Mouse (Mus musculus): ENCODE results near the gene 4933405L10Rik.

The 4933405L10Rik gene

DNA sequence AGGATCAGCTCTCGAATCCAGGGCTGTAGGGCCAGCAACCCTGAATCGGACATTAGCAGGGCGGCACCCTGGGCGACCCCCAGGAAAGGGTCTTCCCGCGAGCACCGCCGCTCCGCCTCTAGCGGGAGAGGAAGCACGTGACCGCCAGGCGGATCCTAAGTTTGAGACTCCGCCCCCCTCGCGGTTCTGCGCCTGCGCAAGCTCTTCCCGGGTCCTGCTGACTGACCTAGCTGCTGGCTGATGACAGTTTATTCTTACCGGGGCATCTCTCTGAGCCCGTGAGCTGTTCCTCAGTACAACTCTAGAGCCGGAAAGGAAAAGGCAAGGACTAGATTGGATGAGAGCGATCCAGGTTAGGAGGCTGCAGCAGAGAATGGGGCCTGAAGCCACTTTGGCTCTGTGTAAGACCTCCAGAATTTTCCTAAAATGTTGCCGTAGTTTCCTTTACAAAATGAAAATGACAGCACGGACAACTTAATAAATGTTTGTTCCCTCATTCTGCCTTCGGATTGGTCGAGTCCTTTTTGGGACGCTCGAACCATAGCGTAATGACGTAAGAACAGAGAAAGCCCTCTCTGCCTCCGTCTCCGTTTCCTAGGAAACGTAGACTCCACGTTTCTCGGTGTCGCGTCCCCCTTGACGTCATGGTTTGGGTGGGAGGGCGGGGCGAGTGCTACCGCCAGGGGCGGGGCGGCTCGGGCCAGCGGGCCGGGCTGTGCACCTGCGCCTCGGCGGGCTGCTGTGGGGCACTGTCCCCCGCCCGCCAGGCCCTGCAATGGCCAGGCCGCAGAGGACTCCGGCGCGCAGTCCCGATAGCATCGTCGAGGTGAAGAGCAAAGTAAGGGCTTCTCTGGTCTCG lies 6.3 kb upstream of the 4933405L10Rik start, which contains the start of the genes Acd and Pard6a:
TSS of gene Acd (minus strand) at position 137 of the 859 bp plus-strand sequence.
TSS of gene Pard6a (plus strand) at position 183 of the 859 bp plus-strand sequence.
- DNase-seq (ENCODE audit: low spot score), result peak; percentile 88

DNA sequence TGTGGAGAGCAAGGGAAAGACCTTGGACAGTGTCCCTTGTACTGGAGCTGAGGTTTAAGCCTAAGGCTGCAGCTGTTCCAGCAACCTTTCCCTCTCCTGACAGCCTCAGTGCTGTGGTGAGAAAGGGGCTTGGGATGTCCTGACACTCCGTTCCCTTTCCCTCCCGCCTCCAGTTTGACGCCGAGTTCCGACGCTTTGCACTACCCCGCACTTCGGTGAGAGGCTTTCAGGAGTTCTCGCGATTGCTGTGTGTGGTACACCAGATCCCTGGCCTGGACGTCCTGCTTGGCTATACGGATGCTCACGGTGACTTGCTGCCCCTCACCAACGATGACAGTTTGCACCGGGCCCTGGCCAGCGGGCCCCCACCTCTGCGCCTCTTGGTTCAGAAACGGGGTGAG lies 5.5 kb upstream of the 4933405L10Rik start:
- DNase-seq (ENCODE audit: low spot score), result no peak

DNA sequence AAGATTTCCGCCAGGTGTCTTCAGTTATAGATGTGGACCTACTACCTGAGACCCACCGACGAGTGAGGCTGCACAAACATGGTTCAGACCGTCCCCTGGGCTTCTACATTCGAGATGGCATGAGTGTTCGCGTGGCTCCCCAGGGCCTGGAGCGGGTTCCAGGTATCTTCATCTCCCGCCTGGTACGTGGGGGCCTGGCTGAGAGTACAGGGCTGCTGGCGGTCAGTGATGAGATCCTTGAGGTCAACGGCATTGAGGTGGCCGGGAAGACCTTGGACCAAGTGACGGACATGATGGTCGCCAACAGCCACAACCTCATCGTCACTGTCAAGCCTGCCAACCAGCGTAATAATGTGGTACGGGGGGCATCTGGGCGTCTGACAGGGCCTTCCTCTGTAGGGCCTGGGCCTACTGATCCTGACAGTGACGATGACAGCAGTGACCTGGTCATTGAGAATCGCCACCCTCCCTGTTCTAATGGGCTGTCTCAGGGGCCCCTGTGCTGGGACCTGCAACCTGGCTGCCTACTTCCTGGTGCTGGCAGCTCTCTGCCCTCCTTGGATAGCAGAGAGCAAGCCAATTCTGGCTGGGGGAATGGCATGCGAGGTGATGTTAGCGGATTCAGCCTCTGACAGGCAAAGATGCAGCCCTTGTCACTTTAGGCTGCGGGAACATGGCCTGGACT lies 4.6 kb upstream of the 4933405L10Rik start:
- no peak for DNase-seq (ENCODE audit: low spot score)

GRCm38 (mm10) chr8:105704146-105704812 lies 3.2 kb upstream of the 4933405L10Rik start:
- DNase-seq (ENCODE audit: low spot score), result no peak

- DNase-seq (ENCODE audit: low spot score), result no peak
These were observed 2.5 kb upstream of the 4933405L10Rik start for GRCm38 (mm10) chr8:105704955-105705354.

- DNase-seq (ENCODE audit: low spot score), result no peak
These were observed 1.0 kb upstream of the 4933405L10Rik start for GRCm38 (mm10) chr8:105706426-105706825.

GRCm38 (mm10) chr8:105708675-105709074 lies 1.2 kb downstream of the 4933405L10Rik start:
- DNase-seq (ENCODE audit: low spot score), result no peak

DNA sequence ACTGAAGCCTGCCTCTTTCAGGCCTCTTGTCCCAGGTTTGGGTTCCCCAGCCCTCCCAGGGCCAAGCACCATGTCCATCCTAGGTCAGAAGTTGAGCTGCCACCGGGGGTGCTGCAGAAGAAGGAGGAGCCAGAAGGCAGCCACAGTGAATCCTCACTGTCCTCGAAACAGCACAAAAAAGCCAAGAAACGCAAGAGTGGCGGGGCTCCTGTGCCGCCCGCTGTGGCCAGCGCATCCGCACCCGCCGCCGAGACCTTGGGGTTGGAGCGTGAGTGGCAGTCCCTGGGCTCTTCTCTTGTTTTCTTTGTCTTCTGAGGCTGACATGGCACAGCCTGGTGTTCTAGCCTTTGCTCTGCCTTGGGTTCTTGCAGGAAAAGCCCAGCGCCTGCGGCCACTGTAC lies 1.9 kb downstream of the 4933405L10Rik start:
- no peak for DNase-seq (ENCODE audit: low spot score)

GRCm38 (mm10) chr8:105712286-105712685 lies 4.8 kb downstream of the 4933405L10Rik start:
- no peak for DNase-seq (ENCODE audit: low spot score)

DNA sequence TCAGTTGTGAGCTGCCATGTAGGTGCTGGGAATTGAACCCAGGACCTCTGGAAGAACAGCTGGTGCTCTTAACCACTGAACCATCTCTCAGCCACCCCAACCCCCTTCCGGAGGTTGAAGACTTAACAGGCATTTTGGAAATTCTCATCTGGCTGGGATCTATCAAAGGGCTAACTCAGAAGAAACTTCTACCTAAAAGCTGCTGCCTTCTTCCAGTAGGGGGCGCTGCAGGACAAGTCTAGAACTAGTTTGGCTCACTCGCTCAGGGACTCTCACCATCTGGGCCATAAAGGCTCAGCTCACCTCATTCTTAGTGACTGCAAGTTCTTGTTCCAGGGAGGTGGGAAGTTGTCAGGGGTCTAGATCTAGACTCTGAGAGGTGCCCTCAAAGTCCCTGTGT lies 6.7 kb downstream of the 4933405L10Rik start:
- DNase-seq (ENCODE audit: low spot score), result peak; percentile 69

DNA sequence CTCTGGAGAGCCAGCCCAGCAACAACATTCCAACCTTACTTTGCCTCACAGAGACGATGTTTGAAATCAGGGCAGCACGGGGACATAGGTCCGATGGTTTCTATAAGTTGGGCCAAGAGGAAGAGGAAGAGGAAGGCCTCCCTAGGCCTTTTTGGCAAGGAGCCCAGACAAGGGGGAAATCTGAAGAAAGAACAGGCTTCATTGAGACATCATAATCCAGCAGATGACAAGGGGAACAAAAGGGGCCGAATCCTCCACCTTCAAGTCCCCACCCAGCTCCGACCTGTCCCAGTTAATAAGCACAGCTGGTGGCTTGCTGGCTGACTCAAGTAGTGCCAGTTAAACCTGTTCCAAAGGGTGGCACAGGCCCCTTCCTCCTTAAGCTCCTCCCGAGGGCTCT lies 7.6 kb downstream of the 4933405L10Rik start:
- DNase-seq (ENCODE audit: low spot score), result no peak

DNA sequence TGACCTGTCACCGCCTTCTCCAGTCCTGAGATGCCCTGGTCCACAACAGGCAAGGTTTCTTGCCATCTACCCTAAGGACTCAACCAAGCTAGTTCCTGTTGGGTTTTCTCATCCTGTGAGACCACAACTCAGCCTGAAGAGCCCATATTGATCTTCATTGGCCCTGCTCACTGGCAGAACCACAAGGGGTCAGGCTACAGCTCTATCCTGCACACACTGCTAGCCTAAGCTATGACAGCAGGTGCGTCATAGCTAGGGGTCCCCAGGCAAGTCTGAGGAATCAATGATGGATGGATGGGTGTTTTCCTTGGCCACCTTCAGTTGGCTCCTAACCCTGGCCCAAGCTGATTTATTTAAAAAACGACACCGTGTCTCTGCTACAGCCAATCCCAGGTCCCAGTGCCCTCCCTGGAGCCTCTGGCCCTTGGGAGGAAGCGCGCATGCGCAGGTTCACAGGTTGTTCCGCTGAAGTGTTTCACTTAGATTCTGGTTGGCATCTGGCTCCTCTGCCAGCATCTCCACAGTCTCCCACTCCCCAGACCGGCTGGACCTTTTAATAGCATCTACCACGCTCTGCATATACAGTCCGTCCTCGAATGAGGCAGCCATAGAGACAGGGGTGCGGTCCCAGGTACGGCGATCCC lies 9.0 kb downstream of the 4933405L10Rik start:
- no peak for DNase-seq (ENCODE audit: low spot score)

GRCm38 (mm10) chr8:105719637-105720036 lies 12.2 kb downstream of the 4933405L10Rik start:
- no peak for DNase-seq (ENCODE audit: low spot score)

DNA sequence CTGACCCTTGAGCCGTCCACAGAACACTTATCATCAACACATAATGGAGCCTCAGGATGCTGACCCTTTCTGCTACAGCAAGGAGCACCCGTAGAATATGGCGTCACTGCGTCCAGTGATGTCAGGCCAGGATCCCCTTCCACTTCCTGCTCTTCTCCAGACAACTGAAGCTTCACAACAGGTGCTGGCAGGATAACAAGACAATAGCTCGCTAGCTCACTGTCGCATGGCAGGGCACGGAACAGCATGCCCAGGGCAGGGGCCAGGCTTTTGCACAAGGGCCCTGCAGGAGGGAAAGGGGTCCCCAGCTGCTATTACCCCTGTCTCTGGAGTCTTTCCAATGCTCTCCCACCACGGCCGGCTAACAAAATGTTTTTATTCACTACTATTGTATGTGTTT lies 15.4 kb downstream of the 4933405L10Rik start:
- no peak for DNase-seq (ENCODE audit: low spot score)

DNA sequence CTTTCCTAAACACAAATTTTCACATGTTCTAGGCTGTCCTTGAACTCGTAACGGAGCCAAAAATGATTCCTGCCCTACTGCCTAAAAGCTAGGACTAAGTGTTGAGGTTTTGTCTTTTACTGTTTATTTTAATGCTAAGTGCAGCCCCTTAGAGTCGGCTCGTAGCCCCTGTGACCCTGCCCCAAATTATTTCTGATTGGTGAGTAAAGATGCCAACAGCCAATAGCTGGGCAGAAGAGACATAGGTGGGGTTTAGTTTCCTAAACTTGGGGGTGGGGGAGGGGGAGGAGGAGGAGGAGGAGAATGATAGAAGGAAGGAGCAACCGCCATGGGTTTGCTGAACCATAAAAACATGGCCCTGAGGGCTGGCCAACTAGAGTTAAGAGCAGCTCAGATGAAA lies 18.3 kb downstream of the 4933405L10Rik start:
- DNase-seq (ENCODE audit: low spot score), result no peak

DNA sequence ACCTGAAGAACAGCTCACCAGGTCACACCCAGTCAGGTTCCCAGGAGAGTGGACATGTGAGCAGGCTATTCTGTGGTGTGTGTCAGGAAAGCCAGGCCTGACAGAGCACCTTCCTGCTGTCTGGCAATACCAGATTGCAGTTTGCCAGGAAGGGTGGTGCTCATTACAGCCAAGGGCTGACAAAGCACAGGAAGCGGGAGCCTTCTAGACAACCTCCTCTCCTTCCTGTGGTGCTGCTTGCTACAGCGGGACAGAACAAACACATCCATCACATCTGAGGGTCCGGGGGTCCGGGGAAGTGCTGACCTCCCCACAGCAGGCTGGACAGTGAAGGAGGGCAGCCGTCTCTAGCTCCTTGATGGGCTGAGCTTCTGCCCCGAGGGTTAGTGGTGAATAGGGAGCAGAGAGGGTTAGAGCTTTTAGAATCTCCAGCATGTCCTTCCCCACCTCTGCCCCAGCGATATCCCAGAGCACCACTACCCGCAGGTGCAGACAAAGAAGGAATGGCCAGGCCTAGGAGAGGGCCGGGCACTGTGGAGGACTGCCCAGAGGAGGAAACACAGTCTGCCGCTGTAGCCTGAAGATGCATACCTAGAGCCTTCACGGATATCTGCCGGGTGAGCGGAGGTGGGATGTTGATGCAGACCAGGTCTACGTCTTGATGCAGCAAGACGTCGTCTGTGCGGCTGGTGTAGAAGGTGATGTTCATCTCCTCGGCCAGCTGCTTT lies 20.1 kb downstream of the 4933405L10Rik start:
- no peak for DNase-seq (ENCODE audit: low spot score)

DNA sequence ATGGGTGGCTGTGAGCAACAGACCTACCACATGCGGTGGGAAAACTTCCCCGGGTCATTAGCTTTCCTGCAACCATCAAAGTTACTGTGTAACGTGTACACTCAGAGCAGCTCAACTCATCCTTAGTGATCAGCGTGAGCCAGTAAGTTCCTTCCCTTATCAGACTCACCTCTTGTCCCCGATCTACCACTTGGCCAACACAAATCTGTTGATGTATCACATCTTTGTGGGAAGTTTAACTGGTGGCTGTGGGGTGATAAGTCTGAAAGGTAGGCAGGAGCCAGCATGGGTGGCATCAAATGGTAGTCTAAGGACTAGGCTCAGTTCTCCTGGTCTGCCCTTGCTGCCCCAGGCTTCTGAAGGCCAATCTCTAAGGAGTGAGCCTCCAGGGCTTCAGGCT lies 24.7 kb downstream of the 4933405L10Rik start:
- DNase-seq (ENCODE audit: low spot score), result no peak

DNA sequence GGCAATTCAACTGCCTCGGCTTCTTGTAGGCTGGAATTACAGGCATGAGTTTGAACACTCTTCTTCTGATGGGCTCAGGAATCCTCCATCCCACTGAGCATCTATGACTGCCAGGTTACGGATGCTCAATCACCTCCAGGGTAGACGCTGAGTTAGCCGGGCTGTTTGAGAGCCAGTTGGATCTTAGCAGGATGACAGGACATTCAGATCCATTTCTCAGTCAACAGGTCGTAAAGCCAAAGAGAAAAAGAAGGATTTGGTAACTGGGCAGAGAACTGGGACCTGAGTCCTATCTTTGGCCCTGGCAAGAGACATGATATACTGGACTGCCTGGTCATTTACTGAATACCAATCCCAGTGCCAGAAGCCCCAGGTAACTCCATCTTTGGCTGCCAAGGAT lies 31.8 kb downstream of the 4933405L10Rik start:
- DNase-seq (ENCODE audit: low spot score), result no peak

DNA sequence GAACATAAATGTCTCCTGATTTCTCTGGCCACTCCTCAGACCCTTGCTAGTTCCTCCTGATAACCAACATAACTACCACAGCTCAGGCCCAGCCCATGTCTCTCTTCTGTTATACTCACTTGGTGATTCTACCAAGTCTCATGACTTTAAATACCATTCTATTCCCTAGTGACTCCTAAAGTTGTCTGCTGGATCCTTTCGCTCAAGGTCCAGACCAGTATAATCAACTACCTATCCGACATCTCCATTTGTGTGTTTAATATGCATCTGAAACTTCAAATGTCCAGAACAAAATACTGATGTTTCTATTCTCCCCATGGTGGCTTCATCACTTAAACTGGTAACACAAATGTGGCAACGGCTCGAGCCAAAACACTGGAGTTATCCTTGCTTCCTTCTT lies 35.8 kb downstream of the 4933405L10Rik start:
- no peak for DNase-seq (ENCODE audit: low spot score)

DNA sequence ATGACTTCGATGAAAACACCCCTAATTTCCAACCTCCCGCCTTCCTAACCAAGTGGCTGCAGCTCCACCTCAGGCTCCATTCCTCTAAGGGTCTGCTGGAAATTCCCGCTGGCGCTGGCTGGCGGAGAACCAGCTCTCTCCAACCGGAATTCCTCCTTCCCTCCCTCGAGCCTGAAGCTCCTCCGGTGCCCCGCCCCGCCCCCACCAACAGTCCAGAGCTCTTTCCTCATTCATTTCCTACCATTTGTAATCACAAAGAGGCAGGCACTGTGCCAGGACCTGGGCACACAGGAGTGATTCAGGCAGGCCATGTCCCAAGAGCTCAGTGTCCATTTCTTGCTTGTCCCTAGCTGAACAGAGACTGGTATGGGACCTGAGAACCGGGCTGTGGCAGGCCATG lies 43.2 kb downstream of the 4933405L10Rik start:
- DNase-seq (ENCODE audit: low spot score), result no peak

GRCm38 (mm10) chr8:105753916-105754315 lies 46.5 kb downstream of the 4933405L10Rik start:
- DNase-seq (ENCODE audit: low spot score), result no peak

Data from layer of hippocampus, adult 9-10 months (tissue).